Mouse (Mus musculus): Measurements from ENCODE around the gene 1700029P11Rik. TPM values are rescaled to one million over a fixed set of nuclear protein-coding genes. Genes with fewer than 3 reads are reported as not detected.
"Not testable (repeated sequence)": the region's sequence is repeated elsewhere in the genome, so short reads cannot be mapped to it uniquely, and the experiment has no call there.

The 1700029P11Rik gene
- polyA plus RNA-seq, 1 experiment from 2014 or later: not detected

DNA sequence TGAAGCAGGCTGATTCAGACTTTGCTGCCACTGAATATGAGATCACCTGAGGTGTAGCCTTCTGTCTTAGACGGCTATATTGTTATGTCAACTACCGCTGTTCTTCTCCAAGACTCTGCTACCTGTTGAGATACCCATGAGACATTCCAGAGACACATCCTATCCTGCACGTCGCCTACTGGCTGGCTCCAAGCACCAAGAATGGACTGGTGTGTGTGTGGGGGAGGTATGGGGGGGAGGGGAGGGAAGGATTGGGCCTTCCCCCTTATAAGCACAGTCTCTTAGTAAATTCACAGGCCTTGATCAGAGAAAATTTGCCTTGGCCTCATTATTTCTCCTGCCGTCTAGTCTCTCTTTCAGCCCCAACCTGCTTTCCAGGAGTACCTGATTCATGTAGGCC is 12.5 kb upstream of the 1700029P11Rik start:
- WGBS: 87% methylated on average over 5 of the region's 5 CpGs
- Histone ChIP-seq H3K9ac (ENCODE audit: low read length) (no peak overlapping the region), H3K27ac (replicated peaks) (no peak overlapping the region), H3K27me3 (ENCODE audit: control insufficient read depth, insufficient read depth, low read length) (no peaks in the 10 kb centered on the region), H3K9me3 (ENCODE audit: control insufficient read depth, low read length) (no peaks in the 10 kb centered on the region), H3K4me1 (replicated peaks; ENCODE audit: control insufficient read depth, insufficient read depth) (no peaks in the 10 kb centered on the region), H3K4me2 (replicated peaks; ENCODE audit: low read depth) (no peak overlapping the region), H3K36me3 (ENCODE audit: control insufficient read depth, insufficient read depth, low read length) (no peaks in the 10 kb centered on the region), H3K4me3 (ENCODE audit: low read depth, low read length) (no peak overlapping the region)
- ATAC-seq (ENCODE audit: low FRiP score, low TSS enrichment) (no peak), DNase-seq (ENCODE audit: low spot score) (no peak)
- TF ChIP-seq CTCF (IDR thresholded peaks at IDR 0.05; ENCODE audit: low read depth): no peak
- TF ChIP-seq EP300 (optimal IDR thresholded peaks at IDR 0.05): no peak

DNA sequence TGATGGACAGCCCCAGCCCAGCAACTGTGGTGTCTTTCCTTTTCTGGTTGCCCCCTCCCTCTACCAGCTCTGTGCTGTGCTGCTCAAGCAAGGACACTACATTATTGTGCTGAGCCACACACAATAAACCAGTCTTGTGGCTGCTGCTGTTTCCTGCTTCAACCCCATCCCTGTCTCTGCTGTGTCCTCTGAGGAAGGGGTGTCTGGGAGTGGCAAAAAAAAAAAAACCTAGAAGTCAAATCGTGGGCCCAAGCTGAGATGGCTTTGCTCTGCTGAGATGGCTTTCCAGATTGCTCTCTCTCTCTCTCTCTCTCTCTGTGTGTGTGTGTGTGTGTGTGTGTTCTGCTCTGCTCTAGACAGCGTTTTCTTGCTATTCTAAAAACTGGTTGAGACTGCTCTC is 11.9 kb upstream of the 1700029P11Rik start:
- H3K27me3 ChIP-seq (ENCODE audit: control insufficient read depth, insufficient read depth, low read length): no peaks in the 10 kb centered on the region
- no peak for DNase-seq (ENCODE audit: low spot score)
- H3K4me1 ChIP-seq (replicated peaks; ENCODE audit: control insufficient read depth, insufficient read depth): no peaks in the 10 kb centered on the region
- H3K4me2 ChIP-seq (replicated peaks; ENCODE audit: low read depth): no peak overlapping the region
- TF ChIP-seq CTCF (IDR thresholded peaks at IDR 0.05; ENCODE audit: low read depth): no peak
- no peak for TF ChIP-seq EP300 (optimal IDR thresholded peaks at IDR 0.05)
- no peak overlapping the region for H3K4me3 ChIP-seq (ENCODE audit: low read depth, low read length)
- no peak overlapping the region for H3K9ac ChIP-seq (ENCODE audit: low read length)
- no peak overlapping the region for H3K27ac ChIP-seq (replicated peaks)
- ATAC-seq (ENCODE audit: low FRiP score, low TSS enrichment): no peak
- no peaks in the 10 kb centered on the region for H3K9me3 ChIP-seq (ENCODE audit: control insufficient read depth, low read length)
- no peaks in the 10 kb centered on the region for H3K36me3 ChIP-seq (ENCODE audit: control insufficient read depth, insufficient read depth, low read length)
- WGBS: 45% methylated on average over 2 of the region's 2 CpGs

GRCm38 (mm10) chr15:81969173-81969572 is 11.2 kb upstream of the 1700029P11Rik start:
- no peak overlapping the region for H3K4me2 ChIP-seq (replicated peaks; ENCODE audit: low read depth)
- DNase-seq (ENCODE audit: low spot score) (peak; percentile 56), ATAC-seq (ENCODE audit: low FRiP score, low TSS enrichment) (no peak)
- H3K9ac ChIP-seq (ENCODE audit: low read length): no peak overlapping the region
- H3K36me3 ChIP-seq (ENCODE audit: control insufficient read depth, insufficient read depth, low read length): no peaks in the 10 kb centered on the region
- no peak for TF ChIP-seq EP300 (optimal IDR thresholded peaks at IDR 0.05)
- TF ChIP-seq CTCF (IDR thresholded peaks at IDR 0.05; ENCODE audit: low read depth): no peak
- H3K9me3 ChIP-seq (ENCODE audit: control insufficient read depth, low read length): no peaks in the 10 kb centered on the region
- WGBS: 44% methylated on average over 7 of the region's 7 CpGs
- no peaks in the 10 kb centered on the region for H3K4me1 ChIP-seq (replicated peaks; ENCODE audit: control insufficient read depth, insufficient read depth)
- H3K4me3 ChIP-seq (ENCODE audit: low read depth, low read length): no peak overlapping the region
- no peak overlapping the region for H3K27ac ChIP-seq (replicated peaks)
- no peaks in the 10 kb centered on the region for H3K27me3 ChIP-seq (ENCODE audit: control insufficient read depth, insufficient read depth, low read length)

- H3K9ac ChIP-seq (ENCODE audit: low read length); H3K27me3 ChIP-seq (ENCODE audit: control insufficient read depth, insufficient read depth, low read length); ATAC-seq (ENCODE audit: low FRiP score, low TSS enrichment); H3K9me3 ChIP-seq (ENCODE audit: control insufficient read depth, low read length); H3K36me3 ChIP-seq (ENCODE audit: control insufficient read depth, insufficient read depth, low read length); H3K4me3 ChIP-seq (ENCODE audit: low read depth, low read length); H3K4me2 ChIP-seq (replicated peaks; ENCODE audit: low read depth); H3K27ac ChIP-seq (replicated peaks); DNase-seq (ENCODE audit: low spot score); H3K4me1 ChIP-seq (replicated peaks; ENCODE audit: control insufficient read depth, insufficient read depth): not testable (repeated sequence)
- 74% methylated on average over 6 of the region's 6 CpGs for WGBS
These were observed 10.7 kb upstream of the 1700029P11Rik start for GRCm38 (mm10) chr15:81969635-81970034.

GRCm38 (mm10) chr15:81970498-81970897 is 9.8 kb upstream of the 1700029P11Rik start:
- H3K4me1 ChIP-seq (replicated peaks; ENCODE audit: control insufficient read depth, insufficient read depth); H3K9me3 ChIP-seq (ENCODE audit: control insufficient read depth, low read length); H3K9ac ChIP-seq (ENCODE audit: low read length); H3K4me2 ChIP-seq (replicated peaks; ENCODE audit: low read depth); ATAC-seq (ENCODE audit: low FRiP score, low TSS enrichment); H3K27me3 ChIP-seq (ENCODE audit: control insufficient read depth, insufficient read depth, low read length); H3K27ac ChIP-seq (replicated peaks); H3K36me3 ChIP-seq (ENCODE audit: control insufficient read depth, insufficient read depth, low read length); DNase-seq (ENCODE audit: low spot score); H3K4me3 ChIP-seq (ENCODE audit: low read depth, low read length): not testable (repeated sequence)
- 93% methylated on average over 4 of the region's 4 CpGs for WGBS

DNA sequence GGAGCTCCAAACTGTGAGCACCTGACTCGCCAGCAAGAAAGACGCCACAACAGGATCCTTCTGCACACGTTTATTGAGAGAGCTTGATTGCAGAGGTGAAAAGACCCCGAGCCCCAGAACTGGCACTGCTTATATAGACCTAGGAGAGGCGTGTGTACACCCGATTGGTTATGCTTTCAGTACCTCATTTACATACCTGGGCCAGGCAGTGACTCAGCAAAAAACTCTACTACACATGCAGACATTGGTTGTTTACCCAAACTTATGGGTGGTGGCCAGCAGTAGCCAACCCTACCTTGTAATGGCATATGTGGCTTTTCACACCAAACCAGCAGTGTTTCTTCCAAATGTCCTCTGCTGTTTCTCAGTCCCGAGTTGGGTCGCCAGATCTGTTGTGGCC is 5.2 kb upstream of the 1700029P11Rik start:
- H3K36me3 ChIP-seq (ENCODE audit: control insufficient read depth, insufficient read depth, low read length); H3K27ac ChIP-seq (replicated peaks); H3K4me2 ChIP-seq (replicated peaks; ENCODE audit: low read depth); DNase-seq (ENCODE audit: low spot score); ATAC-seq (ENCODE audit: low FRiP score, low TSS enrichment); H3K9me3 ChIP-seq (ENCODE audit: control insufficient read depth, low read length); H3K4me1 ChIP-seq (replicated peaks; ENCODE audit: control insufficient read depth, insufficient read depth); H3K9ac ChIP-seq (ENCODE audit: low read length); H3K4me3 ChIP-seq (ENCODE audit: low read depth, low read length); H3K27me3 ChIP-seq (ENCODE audit: control insufficient read depth, insufficient read depth, low read length): not testable (repeated sequence)
- 95% methylated on average over 8 of the region's 8 CpGs for WGBS

DNA sequence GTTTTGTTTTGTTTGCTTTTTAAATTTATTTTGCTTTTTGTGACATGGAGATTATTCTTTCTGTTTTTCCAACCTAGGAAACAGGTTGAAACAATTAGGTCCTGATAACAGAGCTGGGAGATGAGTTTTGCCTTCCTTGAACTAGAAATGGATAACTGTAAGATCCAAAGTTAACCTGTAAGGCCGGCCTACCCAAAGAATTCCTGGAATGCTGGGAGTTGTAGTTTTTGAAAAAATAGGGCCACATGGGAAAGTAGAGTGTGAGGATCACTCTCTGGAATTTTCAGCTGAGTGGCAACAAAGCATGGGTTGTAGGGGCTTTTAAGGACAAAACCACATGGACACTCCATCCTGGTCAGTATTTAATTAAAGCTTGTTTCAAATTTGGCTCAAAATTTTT is 1.8 kb downstream of the 1700029P11Rik start:
- Histone ChIP-seq H3K4me1 (replicated peaks; ENCODE audit: control insufficient read depth, insufficient read depth) (no peaks in the 10 kb centered on the region), H3K4me2 (replicated peaks; ENCODE audit: low read depth) (no peak overlapping the region), H3K4me3 (ENCODE audit: low read depth, low read length) (no peak overlapping the region), H3K27ac (replicated peaks) (no peak overlapping the region), H3K9me3 (ENCODE audit: control insufficient read depth, low read length) (no peaks in the 10 kb centered on the region), H3K27me3 (ENCODE audit: control insufficient read depth, insufficient read depth, low read length) (no peaks in the 10 kb centered on the region), H3K9ac (ENCODE audit: low read length) (no peak overlapping the region), H3K36me3 (ENCODE audit: control insufficient read depth, insufficient read depth, low read length) (no peaks in the 10 kb centered on the region)
- ATAC-seq (ENCODE audit: low FRiP score, low TSS enrichment): no peak
- 54% methylated on average over 1 of the region's 1 CpGs for WGBS
- TF ChIP-seq CTCF (IDR thresholded peaks at IDR 0.05; ENCODE audit: low read depth): no peak
- no peak for TF ChIP-seq EP300 (optimal IDR thresholded peaks at IDR 0.05)
- DNase-seq (ENCODE audit: low spot score): no peak

All from stomach, postnatal 0 days (tissue).